Mouse (Mus musculus) hindbrain, embryonic 11.5 days (tissue): ENCODE data around the gene BC052040. TPM values are rescaled to one million over a fixed set of nuclear protein-coding genes. Genes with fewer than 3 reads are reported as not detected.

Experiments
- ATAC-seq: fragments of 200-750 bp; cut with Nextera tagmentation; 2 replicates; pipeline ENCODE4 v1.8.0; 2017; ENCODE audit warnings: mild to moderate bottlenecking, moderate TSS enrichment, moderate library complexity; ENCODE audit not compliant: low FRiP score
- DNase-seq: peaks from one replicate; pipeline ENCODE4 v3.0.0-alpha.2; 2015; ENCODE audit warnings: low spot score
- H3K27ac ChIP-seq: fragments of 300-500 bp; sonication (generic); 2 replicates; pipeline ENCODE4 v1.5.1; 2014; ENCODE audit warnings: mild to moderate bottlenecking, low read depth, low read length
- H3K27me3 ChIP-seq: fragments of 300-500 bp; sonication (generic); 2 replicates; pipeline ENCODE4 v1.6.1; 2014; ENCODE audit warnings: mild to moderate bottlenecking, low read length, moderate library complexity, mixed read lengths; ENCODE audit not compliant: control insufficient read depth, insufficient read depth
- H3K36me3 ChIP-seq: fragments of 300-500 bp; sonication (generic); 2 replicates; pipeline ENCODE4 v1.6.1; 2014; ENCODE audit warnings: mild to moderate bottlenecking, low read length, moderate library complexity, mixed read lengths; ENCODE audit not compliant: control insufficient read depth, insufficient read depth
- H3K4me1 ChIP-seq: fragments of 300-500 bp; sonication (generic); replicated peaks from 2 replicates; pipeline ENCODE4 v1.6.1; 2014; ENCODE audit warnings: low read length, mixed read lengths; ENCODE audit not compliant: control insufficient read depth, insufficient read depth
- H3K4me2 ChIP-seq: fragments of 300-500 bp; sonication (generic); replicated peaks from 2 replicates; pipeline ENCODE4 v1.6.1; 2014; ENCODE audit warnings: mild to moderate bottlenecking, low read depth, low read length
- H3K4me3 ChIP-seq: fragments of 300-500 bp; sonication (generic); 2 replicates; pipeline ENCODE4 v1.5.1; 2014; ENCODE audit warnings: low read depth, low read length
- H3K9ac ChIP-seq: fragments of 300-500 bp; sonication (generic); 2 replicates; pipeline ENCODE4 v1.6.1; 2014; ENCODE audit warnings: low read depth, low read length
- H3K9me3 ChIP-seq: fragments of 300-500 bp; sonication (generic); 2 replicates; pipeline ENCODE4 v1.6.1; 2016; ENCODE audit warnings: low read length; ENCODE audit not compliant: control insufficient read depth
- WGBS: fragments of 180-500 bp; shearing (Covaris S2); extraction: QIAGEN DNeasy Blood & Tissue Kit; methylation state at CpG from one replicate; pipeline ENCODE4 v1.1.7; 2014; 5-methylcytosine and 5-hydroxymethylcytosine counted together
- polyA plus RNA-seq: library from polyadenylated mRNA; unstranded; fragments of >200 nt; fragmentation: Nextera tagmentation; extraction: Ambion mirVana; gene quantifications from 2 replicates; pipeline ENCODE4 v1.2.1, GENCODE M21; 2014

Gene BC052040
- polyA plus RNA-seq: 21.7 and 24.2 TPM in 2 replicates

DNA sequence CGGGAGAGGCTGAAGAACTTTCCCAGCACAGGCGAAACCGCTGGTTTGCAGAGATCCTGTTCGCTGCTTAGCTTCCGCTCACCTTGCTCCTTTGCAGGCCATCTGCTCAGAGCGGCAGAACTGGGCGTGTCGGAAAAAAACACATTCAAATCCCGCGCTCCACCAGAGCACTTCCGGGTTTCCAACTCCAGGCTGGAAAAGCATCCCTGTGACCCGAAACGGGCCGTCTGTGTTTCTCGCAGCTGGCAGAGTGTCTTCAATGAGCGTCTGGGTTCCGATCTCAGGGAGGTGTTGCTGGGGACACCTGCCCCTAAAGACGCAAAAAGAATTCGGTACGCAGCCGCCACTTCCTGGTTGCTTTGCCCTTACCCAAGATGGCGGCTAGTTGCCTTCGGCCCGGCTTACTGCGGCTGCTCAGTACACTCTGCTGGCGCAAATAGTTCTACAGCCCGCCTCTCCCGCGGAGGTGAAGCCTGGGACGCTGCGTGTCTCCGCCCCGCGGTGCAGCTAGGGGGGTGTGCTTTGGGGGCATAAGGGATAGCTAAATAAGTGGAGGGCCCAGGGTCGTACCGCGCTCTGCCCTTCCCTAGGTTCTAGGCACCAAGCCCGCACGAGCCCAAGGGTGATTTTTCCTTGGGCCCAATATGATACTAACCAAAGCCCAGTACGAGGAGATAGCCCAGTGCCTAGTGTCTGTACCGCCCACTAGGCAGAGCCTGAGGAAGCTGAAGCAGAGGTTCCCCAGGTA is at the start of gene BC052040:
BC052040 (plus strand) TSS at position 476 of the 748 bp plus-strand sequence.
- Histone ChIP-seq H3K36me3 (no peaks in the 10 kb centered on the region), H3K4me2 (peak within 1 kb of the TSS; percentile 57), H3K9me3 (no peaks in the 10 kb centered on the region), H3K27me3 (no peaks in the 10 kb centered on the region), H3K4me1 (no peaks in the 10 kb centered on the region; the same call in 1 of the 2 replicates), H3K9ac (peak within 1 kb of the TSS; percentile 70), H3K4me3 (peak within 1 kb of the TSS; percentile 52), H3K27ac (peak within 1 kb of the TSS; percentile 42)
- under 1% methylated on average over 41 of the region's 41 CpGs for WGBS
- ATAC-seq (peak; percentile 97), DNase-seq (peak; percentile 91)

DNA sequence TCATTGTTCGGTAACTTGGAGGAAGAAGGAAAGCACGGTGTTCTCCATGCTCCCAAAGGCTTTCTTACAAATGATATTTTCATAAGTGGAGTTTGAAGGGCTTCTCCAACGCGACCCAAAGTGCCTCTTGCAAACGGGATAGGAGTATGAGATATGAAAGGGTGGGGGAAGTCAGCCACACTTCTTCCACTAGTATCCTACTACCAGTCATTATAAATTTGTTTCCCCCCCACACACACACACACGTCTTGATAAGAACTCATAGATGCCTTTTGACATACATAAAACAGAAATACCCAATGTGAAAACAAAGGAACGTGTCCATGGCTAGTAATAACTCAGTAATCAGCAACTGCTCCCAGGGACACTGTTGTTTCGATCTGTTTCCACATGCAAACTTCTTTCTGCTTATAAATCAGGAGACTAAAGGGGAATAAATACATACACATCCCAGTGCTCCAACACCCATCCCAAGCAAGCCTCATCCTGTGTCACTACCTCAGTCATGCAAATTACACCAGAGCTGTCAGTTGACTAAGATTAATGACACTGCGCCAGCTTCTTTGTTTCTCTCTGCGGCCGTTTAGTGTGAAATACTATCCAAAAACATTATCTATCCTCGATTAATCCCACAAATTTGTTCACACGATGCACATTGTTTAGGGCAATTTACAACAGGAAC is 43.4 kb upstream of the BC052040 start:
- peak; percentile 94 for ATAC-seq
- Histone ChIP-seq H3K27ac (peak overlapping the region; percentile 60), H3K9ac (no peak overlapping the region), H3K4me1 (no peaks in the 10 kb centered on the region), H3K27me3 (no peaks in the 10 kb centered on the region), H3K36me3 (no peaks in the 10 kb centered on the region), H3K9me3 (no peaks in the 10 kb centered on the region), H3K4me3 (no peak overlapping the region), H3K4me2 (no peak overlapping the region)
- peak; percentile 72 for DNase-seq
- 37% methylated on average over 13 of the region's 13 CpGs for WGBS

DNA sequence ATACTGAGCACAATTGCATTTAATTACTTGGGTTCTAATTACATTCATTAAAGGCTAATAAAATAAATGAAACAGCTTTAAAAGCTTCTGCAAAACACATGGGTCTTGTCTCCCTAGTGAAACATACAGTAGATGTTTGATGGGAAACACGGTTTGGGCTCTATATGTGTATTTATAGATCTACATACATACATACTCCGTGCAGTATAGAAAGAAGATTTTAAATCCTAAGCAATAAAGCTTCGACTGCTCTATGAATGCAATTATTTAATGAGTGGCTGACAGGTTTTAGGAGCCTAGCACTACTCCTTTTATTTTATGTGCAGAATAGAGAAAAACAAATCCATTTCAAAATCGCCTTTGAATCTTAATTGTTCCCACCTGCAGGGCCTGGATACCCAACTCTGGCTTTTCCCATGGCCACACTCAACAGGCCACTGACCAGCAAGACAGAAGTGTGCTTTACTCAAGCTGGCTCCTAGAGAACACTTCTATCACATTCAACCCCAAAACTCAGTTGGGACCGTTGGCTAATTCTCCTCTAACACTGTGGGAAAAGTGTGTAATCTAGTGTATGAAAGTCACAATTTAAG is 42.7 kb upstream of the BC052040 start:
- no peaks in the 10 kb centered on the region for H3K4me1 ChIP-seq
- H3K27me3 ChIP-seq: no peaks in the 10 kb centered on the region
- no peak overlapping the region for H3K4me2 ChIP-seq
- H3K9me3 ChIP-seq: no peaks in the 10 kb centered on the region
- peak overlapping the region; percentile 60 for H3K27ac ChIP-seq
- no peaks in the 10 kb centered on the region for H3K36me3 ChIP-seq
- 50% methylated on average over 5 of the region's 5 CpGs for WGBS
- no peak overlapping the region for H3K4me3 ChIP-seq
- DNase-seq (peak; percentile 25), ATAC-seq (peak; percentile 64)
- H3K9ac ChIP-seq: no peak overlapping the region

- H3K27ac ChIP-seq: no peak overlapping the region
- no peak for ATAC-seq
- 93% methylated on average over 5 of the region's 5 CpGs for WGBS
Observed at GRCm38 (mm10) chr2:115539731-115540130, 41.8 kb upstream of the BC052040 start.

GRCm38 (mm10) chr2:115542401-115543123 is 39.0 kb upstream of the BC052040 start:
- H3K9ac ChIP-seq: no peak overlapping the region
- H3K9me3 ChIP-seq: no peaks in the 10 kb centered on the region
- H3K4me3 ChIP-seq: no peak overlapping the region
- H3K27me3 ChIP-seq: no peaks in the 10 kb centered on the region
- DNase-seq (no peak), ATAC-seq (no peak)
- no peaks in the 10 kb centered on the region for H3K4me1 ChIP-seq
- H3K27ac ChIP-seq: no peak overlapping the region
- H3K4me2 ChIP-seq: no peak overlapping the region
- WGBS: 77% methylated on average over 11 of the region's 11 CpGs
- H3K36me3 ChIP-seq: no peaks in the 10 kb centered on the region

More at GRCm38 (mm10) chr2:115539731-115540130, 41.8 kb upstream of the BC052040 start:
- Histone ChIP-seq H3K27me3 (no peaks in the 10 kb centered on the region), H3K36me3 (no peaks in the 10 kb centered on the region), H3K9ac (no peak overlapping the region), H3K4me2 (no peak overlapping the region), H3K9me3 (no peaks in the 10 kb centered on the region), H3K4me1 (no peaks in the 10 kb centered on the region), H3K4me3 (no peak overlapping the region)
- no peak for DNase-seq

- no peak for DNase-seq
- ATAC-seq: no peak
- no peak overlapping the region for H3K4me3 ChIP-seq
- H3K27ac ChIP-seq: no peak overlapping the region
- no peaks in the 10 kb centered on the region for H3K27me3 ChIP-seq
- no peaks in the 10 kb centered on the region for H3K4me1 ChIP-seq
- no peaks in the 10 kb centered on the region for H3K36me3 ChIP-seq
- no peak overlapping the region for H3K9ac ChIP-seq
- no peak overlapping the region for H3K4me2 ChIP-seq
- 67% methylated on average over 4 of the region's 4 CpGs for WGBS
- no peaks in the 10 kb centered on the region for H3K9me3 ChIP-seq
Observed at GRCm38 (mm10) chr2:115543212-115543611, 38.3 kb upstream of the BC052040 start.

GRCm38 (mm10) chr2:115551901-115552300 is 29.6 kb upstream of the BC052040 start:
- no peak for DNase-seq
- H3K27ac ChIP-seq: no peak overlapping the region
- H3K4me2 ChIP-seq: no peak overlapping the region
- ATAC-seq: no peak
- no peaks in the 10 kb centered on the region for H3K27me3 ChIP-seq
- H3K4me1 ChIP-seq: no peaks in the 10 kb centered on the region
- no peak overlapping the region for H3K4me3 ChIP-seq
- 89% methylated on average over 3 of the region's 3 CpGs for WGBS
- no peak overlapping the region for H3K9ac ChIP-seq
- H3K36me3 ChIP-seq: no peaks in the 10 kb centered on the region
- no peaks in the 10 kb centered on the region for H3K9me3 ChIP-seq

DNA sequence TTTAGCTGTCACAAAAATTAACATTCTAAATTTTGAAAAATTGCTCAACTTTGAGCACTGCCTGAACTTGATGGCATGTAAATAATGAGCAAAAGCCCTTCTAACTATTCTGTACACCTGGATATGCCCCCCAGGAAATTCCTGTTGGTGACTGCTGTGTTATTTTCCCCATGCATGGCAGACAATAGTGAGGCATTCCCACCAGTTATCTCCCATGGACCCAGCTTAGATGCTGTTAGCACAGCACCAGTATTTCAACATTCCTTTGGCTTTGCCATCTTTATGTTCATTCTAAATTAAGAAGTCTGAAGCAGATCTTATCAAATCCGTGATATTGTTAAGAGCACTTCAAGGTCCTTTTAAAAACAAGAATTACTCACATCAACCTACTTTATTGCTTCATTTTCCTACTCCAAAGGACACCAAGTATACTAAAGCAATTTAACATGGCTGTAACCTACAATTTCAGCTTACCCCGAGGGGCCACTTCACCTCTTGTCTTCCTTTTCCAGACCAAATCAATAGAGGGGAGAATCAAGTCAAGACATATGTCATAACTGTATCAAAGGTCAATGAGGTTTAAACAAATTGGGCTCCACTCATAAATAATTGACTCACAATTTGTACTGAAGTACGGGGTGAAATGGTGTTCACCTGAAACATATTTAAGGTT is 19.2 kb upstream of the BC052040 start:
- Histone ChIP-seq H3K9me3 (no peaks in the 10 kb centered on the region), H3K4me1 (no peaks in the 10 kb centered on the region), H3K36me3 (no peaks in the 10 kb centered on the region), H3K27ac (no peak overlapping the region), H3K27me3 (no peaks in the 10 kb centered on the region), H3K9ac (no peak overlapping the region), H3K4me2 (no peak overlapping the region), H3K4me3 (no peak overlapping the region)
- DNase-seq (no peak), ATAC-seq (no peak)
- WGBS: 83% methylated on average over 3 of the region's 3 CpGs
